Mouse (Mus musculus): ENCODE results near the gene Nudt7.

DNA sequence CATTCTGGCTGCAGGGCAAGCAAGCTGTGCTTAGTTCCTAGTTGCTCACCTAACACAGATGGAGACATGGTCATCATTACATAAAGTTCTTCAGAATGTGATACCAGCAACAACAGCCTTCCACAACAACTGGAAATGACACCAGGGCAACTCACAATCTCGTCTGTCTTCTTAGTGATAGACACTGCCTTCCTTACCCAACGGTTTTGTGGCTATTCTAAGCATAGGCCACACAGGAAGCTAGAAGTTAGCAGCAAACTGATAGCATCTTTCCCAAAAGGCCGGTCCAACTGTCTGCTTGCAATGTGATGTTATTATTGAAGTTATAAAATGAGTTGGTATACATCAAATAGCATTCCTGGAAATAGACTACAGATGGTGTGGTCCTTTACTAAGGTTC, 9.7 kb upstream of the Nudt7 start:
- TF ChIP-seq POLR2AphosphoS2 (IDR thresholded peaks at IDR 0.05; ENCODE audit: low read length) (no peak), MAZ (IDR thresholded peaks at IDR 0.05; ENCODE audit: low read depth, low read length) (no peak), CTCF (IDR thresholded peaks at IDR 0.05 in 2 of 3, conservative IDR thresholded peaks at IDR 0.05 in 1 of 3; ENCODE audit: control insufficient read depth in 1 of 3, insufficient read depth in 1 of 3, low read depth in 2 of 3, low read length in 3 of 3, poor library complexity in 1 of 3, severe bottlenecking in 1 of 3) (no peak), E2F4 (IDR thresholded peaks at IDR 0.05; ENCODE audit: borderline replicate concordance, low read depth, low read length) (no peak), POLR2AphosphoS5 (IDR thresholded peaks at IDR 0.05; ENCODE audit: borderline replicate concordance, low read depth, low read length) (no peak), KAT2A (conservative IDR thresholded peaks at IDR 0.05; ENCODE audit: low read depth, low read length) (no peak), MAFK (IDR thresholded peaks at IDR 0.05; ENCODE audit: borderline replicate concordance, low read depth, low read length) (no peak)
